Mouse (Mus musculus) brain, embryonic 14.5 days (tissue): ENCODE measurements at regions not wholly inside any gene's neighbourhood (a gene's known extent, or its start where the extent isn't known, plus 50 kb on each side); places are given as distances from the start of the nearest gene placed in this dataset.
"Not testable (repeated sequence)": the region's sequence is repeated elsewhere in the genome, so short reads cannot be mapped to it uniquely, and the experiment has no call there.

Experiments used
- DNase-seq: peaks from one replicate; pipeline ENCODE4 v3.0.0-alpha.2; 2011; ENCODE audit warnings: low read depth
- CTCF ChIP-seq: fragments of 200-500 bp; IDR thresholded peaks from 2 replicates; pipeline ENCODE4 v1.5.1; 2012; ENCODE audit warnings: inconsistent platforms, mild to moderate bottlenecking, moderate library complexity, borderline replicate concordance; ENCODE audit not compliant: insufficient read depth, insufficient read length; ENCODE audit errors: extremely low read depth
- POLR2A ChIP-seq: fragments of 200-500 bp; IDR thresholded peaks from 2 replicates; pipeline ENCODE4 v1.6.1; 2012; ENCODE audit warnings: mild to moderate bottlenecking, inconsistent platforms, borderline replicate concordance; ENCODE audit not compliant: poor library complexity, insufficient read depth, insufficient read length, severe bottlenecking; ENCODE audit errors: extremely low read depth

DNA sequence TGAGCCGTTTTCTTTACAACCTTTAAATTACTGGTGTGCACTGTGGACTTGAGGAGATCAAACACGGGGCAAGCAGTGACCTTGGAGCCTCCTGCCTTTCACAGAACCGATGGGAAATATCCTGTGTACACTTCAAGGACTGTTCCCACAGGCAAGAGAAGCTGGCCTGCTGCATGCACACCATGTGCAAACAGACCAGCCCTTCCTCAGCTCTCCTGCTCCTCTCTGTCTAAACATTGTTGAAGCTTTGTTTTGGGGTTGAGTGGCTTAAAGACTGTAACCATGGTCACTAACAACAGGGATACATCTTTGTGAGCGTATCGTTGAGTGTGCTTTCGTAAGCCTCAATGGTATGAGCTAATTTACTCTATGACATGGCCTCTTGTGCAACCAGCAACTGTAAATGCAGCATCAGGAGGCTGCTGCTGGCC is 50.2 kb upstream of the Agps start:
- TF ChIP-seq POLR2A (no peak), CTCF (no peak)
- no peak for DNase-seq

DNA sequence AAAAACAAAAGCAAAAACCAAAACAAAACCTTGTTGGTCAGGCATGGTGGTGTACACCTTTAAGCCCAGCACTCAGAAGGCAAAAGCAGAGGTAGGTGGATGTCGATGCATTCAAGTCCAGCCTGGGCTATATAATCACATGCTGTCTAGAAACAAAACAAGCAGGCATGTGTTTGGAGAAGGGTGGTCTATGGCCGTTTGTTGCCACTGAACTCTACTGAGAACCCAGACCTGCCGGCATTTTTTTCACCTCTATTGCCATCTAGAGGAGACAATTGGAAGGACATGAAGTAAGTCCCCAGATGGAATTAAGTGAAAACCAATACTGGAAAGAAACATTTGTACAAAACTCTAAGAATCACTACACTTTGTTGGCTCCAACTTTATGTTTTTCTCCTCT is 50.9 kb upstream of the Agps start:
- TF ChIP-seq POLR2A, result no peak
- TF ChIP-seq CTCF, result peak; percentile 53; the same call in 1 of the 2 replicates
- peak; percentile 86 for DNase-seq

DNA sequence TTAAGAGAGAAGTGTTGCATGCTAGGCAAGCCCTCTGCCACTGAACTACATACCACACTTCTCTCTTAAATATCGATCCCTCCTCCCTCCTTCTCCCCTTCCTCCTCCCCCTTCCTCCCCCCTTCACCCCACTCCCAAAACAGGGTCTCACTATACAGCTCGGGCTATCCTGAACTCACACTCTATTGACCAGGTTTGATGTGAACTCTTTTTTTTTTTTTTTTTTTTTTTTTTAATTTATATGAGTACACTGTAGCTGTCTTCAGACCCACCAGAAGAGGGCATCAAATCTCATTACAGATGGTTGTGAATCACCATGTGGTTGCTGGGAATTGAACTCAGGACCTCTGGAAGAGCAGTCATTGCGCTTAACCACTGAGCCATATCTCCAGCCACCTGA is 53.3 kb upstream of the Agps start:
- not testable (repeated sequence) for DNase-seq

DNA sequence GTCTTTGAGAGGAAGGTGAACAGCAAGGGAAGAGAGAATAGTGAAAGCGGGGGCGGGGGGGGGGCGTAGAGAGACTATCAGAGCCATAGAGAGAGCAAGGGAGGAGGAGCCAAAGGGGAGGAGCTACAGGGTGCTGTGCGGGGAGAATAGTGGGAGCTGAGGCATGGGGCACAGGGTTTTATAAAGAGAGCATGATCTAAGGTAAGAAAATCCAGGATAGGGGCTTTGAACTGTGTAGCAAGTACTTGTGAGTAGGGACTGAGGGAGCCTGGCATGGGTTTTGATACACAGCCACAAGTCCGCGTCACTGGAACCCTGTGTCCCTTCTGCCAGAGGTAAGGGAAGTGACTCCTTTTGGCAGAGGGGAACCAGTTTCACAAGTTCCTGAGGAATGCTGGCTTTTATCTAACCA is 54.9 kb upstream of the Agps start:
- DNase-seq, result no peak
- TF ChIP-seq CTCF (no peak), POLR2A (no peak)

DNA sequence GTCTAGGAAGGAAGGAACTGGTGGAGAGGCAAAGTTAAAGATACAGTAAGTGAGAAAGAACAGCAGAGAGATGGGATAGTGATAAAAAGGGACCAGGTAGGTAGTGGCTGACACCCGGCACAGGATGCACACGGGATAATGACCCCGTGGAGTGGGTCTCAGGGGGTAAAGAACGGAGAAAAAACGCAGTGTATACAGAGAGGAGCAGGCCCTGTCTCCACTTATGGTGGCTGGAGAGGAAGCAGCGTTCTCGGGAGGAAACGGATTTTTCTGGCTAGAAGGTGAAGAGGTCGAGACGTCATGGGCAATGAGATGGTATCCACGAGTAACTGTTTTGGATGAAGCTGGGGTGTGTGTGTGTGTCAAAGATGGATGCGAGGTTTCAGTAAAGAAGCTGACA is 55.4 kb upstream of the Agps start:
- TF ChIP-seq POLR2A, result no peak
- no peak for TF ChIP-seq CTCF
- no peak for DNase-seq

DNA sequence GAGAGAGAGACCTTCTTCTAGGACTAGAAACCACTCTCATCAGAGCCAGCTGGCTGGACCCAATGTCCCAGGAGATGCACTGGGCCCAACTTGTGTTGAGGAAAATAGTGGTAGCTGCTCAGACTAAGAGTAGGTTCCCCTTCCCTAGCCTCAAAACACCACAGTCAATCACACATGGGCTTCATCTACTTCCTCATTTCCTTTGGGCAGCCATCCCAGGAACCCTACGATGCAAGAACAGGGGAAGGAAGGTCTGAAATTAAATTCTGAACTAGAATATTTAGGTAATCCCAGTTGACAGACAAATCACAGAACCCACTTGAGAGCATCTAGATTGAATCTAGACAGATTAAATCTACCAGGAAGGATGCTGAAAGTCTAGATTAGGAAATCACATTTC is 56.8 kb upstream of the Agps start:
- no peak for TF ChIP-seq POLR2A
- TF ChIP-seq CTCF, result no peak
- no peak for DNase-seq

DNA sequence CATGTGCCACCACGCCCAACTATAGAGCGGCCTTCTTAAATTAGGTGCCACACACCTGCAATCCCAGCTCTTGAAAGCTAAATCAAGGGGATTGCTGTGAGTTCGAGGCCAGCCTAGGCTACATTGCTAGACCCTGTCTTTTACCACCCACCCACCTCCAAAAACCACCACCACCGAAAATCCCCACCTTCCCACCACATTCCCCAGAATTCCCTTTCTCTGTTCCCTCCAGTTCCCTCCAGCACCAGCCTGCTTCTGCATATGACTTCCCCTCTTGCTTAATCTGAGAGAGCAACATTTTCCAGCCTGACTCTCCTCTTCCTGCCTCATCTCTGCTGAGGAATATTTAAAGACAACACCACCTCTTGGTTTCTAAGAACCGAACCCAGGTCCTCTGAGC is 58.5 kb upstream of the Agps start:
- no peak for TF ChIP-seq CTCF
- TF ChIP-seq POLR2A, result no peak
- no peak for DNase-seq

DNA sequence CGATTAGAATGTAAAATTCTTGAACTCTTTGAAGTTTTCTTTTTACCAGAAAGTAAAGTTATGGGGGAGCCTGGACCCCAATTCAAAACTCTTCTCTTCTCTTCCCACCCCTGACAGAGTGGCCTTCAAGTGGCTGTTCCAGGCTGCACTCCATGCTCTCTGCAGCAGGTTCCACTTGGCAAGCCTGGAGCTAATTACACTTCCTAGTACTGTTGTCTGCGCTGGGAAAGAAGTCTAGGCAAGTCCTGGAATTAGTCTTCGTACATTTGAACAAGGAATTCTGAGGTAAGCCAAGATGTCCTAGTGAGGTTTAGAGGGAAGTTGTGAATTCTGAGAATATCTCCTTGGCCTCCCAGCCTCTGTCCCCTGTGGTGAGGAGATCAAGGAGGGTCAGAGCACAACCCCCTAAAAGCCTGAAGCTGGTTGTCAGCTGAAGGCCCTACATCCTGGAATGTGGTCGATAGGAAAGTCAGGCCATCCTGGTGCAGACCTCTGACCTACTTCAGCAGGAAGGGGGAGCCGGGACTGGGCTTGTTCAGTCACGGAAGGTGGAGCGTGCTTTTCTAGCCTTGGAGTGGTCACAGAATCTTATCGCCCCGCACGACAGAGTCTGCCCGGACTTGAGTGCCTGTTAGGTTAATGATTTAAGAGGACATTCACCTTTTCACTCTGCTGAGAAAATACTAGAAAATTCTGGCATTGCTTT is 59.6 kb upstream of the Agps start:
- DNase-seq, result no peak
- TF ChIP-seq POLR2A, result no peak
- no peak for TF ChIP-seq CTCF

DNA sequence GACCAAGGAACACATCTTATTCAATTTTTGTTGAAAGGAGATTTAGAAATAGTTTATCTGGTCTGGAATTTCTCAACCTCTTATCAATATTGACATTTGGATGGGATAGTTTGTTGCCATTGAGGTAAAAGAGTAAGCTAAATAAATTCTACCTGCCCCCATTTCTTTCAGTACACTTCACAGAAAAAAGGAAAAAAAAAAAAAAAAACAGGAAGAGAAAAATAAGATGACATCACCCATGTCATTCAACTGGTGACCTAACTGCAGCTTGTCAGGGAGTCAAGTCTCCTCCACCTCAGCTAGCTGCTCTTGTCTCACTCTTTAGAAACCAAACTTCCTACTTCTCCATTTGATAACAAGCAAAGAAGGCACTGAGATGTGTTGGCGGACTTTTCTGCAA is 61.3 kb upstream of the Agps start:
- TF ChIP-seq POLR2A (no peak), CTCF (no peak)
- DNase-seq, result no peak

DNA sequence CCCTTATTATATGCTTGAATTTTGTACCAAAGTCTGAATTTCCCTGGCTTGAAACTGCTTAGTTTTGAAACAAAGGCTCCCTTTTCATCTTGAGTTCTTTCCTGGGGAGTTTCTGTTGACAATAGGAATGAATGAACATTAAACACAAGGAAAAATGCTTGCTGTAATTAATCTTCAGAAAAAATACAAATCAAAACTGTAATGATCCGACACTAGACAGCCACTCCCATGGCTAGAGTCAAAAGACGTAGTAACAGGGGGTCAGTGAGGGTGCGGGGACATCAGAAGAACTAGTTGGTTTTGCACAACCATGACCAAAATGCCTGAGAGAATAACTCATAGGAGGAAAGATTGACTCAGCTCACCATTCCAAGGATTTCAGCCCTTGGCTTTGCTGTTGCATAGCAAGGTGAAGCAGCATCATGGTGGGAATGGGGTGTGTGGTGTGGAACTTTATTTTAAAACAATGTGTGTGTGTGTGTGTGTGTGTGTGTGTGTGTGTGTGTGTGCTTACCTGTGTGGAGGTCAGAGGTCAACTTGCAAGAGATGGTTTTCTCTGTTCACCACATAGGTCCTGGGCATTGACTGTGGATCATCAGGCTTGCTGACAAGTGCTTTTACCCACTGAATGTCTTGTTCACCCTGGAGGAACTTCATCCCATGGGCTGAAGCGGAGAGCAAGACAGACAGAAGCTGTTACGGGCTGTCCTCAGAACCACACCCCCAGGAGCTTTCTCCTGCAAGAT is 63.2 kb upstream of the Agps start:
- DNase-seq, result no peak
- TF ChIP-seq POLR2A (no peak), CTCF (no peak)

DNA sequence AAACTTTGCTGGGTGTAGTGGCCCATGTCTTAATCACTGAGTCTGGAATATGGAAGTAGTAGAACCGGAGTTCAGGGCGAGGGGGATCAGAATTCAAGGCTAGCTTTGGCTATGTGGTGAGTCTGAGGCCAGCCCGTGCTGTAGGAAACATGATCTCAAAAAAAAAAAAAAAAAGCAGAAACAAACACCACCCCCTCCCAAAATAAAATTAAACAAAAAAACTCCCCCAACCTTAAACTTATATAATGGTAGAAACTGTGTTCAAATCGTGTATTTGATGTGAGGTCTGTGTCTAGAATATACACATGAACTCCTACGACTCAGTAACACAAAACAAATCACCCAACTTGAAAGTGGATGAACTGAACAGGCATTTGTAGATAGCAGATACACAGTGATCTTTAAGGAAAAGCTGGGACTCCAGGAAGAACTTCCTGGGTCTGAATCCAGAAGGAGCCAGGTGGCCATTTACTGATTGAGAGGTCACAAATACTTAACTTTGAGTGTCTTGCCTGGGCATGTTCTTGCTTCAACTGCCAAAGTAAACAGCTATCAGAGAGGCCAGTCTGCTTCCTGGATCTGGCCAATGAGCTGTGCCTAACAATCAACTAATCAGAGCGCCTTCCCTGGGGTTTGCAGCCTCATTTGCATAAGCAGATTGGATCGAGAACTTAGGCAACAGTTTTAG is 63.6 kb upstream of the Nfe2l2 start:
- TF ChIP-seq CTCF (no peak), POLR2A (no peak)
- DNase-seq, result peak; percentile 93

DNA sequence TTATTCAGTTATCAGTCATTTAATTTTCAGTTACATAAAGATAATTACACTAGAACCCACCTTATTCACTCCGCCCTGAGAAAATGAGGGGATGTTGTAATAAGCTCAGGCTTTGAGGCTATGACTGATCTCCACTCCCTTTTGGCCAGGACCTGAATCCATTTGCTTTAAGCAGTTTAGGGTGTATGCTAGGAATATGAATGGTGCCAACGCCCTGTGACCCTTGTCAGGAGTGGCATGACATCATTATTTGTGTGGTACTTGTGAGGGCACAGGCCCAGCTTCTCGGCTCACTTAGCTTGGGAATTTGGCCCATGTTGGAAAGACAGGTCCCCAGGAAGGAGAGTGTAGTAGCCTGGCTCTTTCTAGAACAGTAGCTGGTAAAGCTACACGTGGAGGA is 61.0 kb upstream of the Nfe2l2 start:
- TF ChIP-seq POLR2A (no peak), CTCF (no peak)
- DNase-seq, result no peak
